Mouse (Mus musculus) splenic B cell, adult 2 months (primary cell): ENCODE measurements around the gene Hoxc4.

Experiments used
- DNase-seq: peaks from one replicate; pipeline ENCODE4 v3.0.0-alpha.2; 2011; ENCODE audit warnings: low read depth, low spot score
- H3K27me3 ChIP-seq: 2 replicates; pipeline ENCODE4 v1.6.1; 2012; ENCODE audit warnings: mild to moderate bottlenecking, low read length, moderate library complexity, mixed read lengths; ENCODE audit not compliant: control insufficient read depth, poor library complexity, insufficient read depth, severe bottlenecking
- H3K36me3 ChIP-seq: 2 replicates; pipeline ENCODE4 v1.6.1; 2012; ENCODE audit warnings: mild to moderate bottlenecking, low read length, moderate library complexity, mixed read lengths; ENCODE audit not compliant: control insufficient read depth, poor library complexity, insufficient read depth, severe bottlenecking

Gene Hoxc4

DNA sequence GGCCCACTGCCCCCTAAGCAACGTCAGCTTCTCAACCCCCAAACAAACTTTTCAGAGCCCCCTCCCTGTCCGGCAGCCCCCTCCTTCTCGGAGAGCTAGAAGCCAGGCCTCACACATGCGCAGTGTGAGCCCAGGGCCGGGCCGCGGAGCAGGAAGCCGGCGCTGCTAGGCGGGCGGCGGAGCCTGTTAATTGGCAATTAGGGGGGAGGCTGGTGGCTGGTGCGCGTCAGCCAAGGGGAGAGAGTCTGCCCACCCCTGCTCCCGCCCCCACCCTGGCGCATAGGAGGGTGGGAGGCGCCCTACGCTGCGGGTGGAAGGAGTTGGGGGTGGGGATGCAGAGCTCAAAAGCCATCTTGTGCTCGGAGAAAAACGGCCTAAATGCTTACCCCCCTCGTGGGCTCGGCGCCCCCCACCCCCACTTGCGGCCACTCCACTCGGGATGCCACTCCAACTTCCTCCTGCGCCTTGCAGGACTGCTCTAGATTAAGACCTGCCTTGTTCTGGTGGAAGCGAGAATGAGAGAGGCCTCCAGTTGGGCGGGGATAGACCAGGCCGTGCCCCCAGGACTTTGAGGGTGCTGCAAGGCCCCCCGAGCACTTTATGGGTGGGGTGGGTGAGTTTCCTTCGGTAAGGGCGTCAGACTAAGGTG is 19.4 kb upstream of the Hoxc4 start:
- peaks cover 3% of the 10 kb centered on the region for H3K27me3 ChIP-seq
- no peaks in the 10 kb centered on the region for H3K36me3 ChIP-seq
- peak; percentile 55 for DNase-seq

DNA sequence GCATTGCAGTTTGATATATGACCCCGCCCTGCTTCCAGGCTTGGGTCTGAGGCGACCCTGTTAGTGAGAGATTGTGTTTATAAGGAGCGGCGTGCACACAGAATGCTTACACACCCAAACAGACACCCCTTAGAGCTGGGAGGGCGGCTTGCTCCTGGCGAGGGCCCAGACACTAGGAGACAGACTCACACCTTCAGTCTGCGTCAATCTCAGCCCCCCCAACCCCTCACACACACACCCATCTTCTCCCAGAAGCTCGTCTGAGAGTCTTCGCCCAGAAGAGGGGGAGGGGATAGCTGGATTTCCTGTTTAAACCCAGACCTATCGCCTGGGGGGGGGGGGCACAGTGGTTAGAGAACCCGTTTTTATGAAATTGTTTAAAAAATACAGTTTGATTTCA is 18.8 kb upstream of the Hoxc4 start:
- H3K27me3 ChIP-seq, result peaks cover 3% of the 10 kb centered on the region
- H3K36me3 ChIP-seq, result no peaks in the 10 kb centered on the region
- no peak for DNase-seq

DNA sequence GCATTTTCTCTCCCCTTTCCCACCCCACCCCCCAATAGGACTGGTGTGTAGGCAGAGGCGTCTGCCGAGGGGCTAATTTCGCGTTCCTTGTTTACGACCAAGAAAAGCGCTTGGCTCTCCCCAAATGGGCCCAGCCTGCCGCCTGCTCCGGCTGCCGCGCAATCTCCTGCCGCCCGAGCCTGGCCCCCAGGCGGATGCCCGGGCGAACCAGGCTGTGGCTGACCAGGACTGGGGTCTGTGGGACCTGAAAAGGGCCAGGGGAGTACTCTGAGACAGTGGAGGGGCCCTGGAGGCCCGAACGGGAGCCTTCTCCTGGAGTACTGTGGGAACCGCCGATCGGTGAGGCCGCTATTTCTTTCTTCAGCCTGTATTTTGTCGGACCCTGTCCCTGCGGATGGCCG is 18.2 kb upstream of the Hoxc4 start:
- no peak for DNase-seq
- Histone ChIP-seq H3K36me3 (no peaks in the 10 kb centered on the region), H3K27me3 (peaks cover 3% of the 10 kb centered on the region)

DNA sequence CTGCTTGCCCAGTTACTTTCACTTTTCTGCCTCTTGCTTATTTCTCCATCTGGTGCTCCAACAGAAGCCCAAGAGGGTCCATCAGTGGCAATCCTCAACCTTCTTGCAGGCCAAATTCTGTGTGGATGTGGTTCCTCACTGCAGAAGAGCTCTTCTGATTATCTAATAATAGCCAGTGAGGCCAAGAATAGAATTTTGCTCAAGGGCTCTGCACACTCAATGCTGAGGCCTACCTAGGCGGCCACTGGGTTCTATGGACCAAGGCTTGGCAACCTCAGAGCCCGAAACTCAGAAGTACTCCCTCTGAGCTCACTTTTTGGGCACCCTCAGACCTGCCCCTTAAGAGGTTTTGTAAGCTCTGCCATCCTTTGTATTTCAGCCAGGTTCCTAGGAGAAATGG is 17.4 kb upstream of the Hoxc4 start:
- H3K27me3 ChIP-seq, result no peaks in the 10 kb centered on the region; the same call in 1 of the 2 replicates

DNA sequence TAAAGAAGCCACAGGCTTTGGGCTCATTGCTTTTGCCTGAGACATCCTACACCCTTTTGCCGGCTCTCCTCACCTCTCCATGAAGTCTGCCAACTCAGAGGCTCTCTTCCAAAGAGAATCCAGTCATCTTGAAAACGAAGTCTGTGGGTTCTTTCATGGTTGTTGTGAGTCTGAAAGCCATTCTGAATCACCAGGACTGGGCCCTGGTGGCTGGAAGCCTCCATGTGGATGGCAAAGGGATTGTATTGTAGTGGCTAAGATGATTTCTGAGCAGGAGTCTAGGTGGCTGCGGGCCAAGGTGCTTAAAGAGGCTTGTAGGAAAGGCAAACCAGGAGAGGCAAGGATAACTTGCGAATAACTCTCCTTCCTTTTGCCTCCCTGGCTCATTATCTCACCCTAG is 16.6 kb upstream of the Hoxc4 start:
- Histone ChIP-seq H3K36me3 (no peaks in the 10 kb centered on the region), H3K27me3 (no peaks in the 10 kb centered on the region; the same call in 1 of the 2 replicates)
- no peak for DNase-seq

More for the DNA sequence above, 17.4 kb upstream of the Hoxc4 start:
- no peaks in the 10 kb centered on the region for H3K36me3 ChIP-seq
- no peak for DNase-seq

DNA sequence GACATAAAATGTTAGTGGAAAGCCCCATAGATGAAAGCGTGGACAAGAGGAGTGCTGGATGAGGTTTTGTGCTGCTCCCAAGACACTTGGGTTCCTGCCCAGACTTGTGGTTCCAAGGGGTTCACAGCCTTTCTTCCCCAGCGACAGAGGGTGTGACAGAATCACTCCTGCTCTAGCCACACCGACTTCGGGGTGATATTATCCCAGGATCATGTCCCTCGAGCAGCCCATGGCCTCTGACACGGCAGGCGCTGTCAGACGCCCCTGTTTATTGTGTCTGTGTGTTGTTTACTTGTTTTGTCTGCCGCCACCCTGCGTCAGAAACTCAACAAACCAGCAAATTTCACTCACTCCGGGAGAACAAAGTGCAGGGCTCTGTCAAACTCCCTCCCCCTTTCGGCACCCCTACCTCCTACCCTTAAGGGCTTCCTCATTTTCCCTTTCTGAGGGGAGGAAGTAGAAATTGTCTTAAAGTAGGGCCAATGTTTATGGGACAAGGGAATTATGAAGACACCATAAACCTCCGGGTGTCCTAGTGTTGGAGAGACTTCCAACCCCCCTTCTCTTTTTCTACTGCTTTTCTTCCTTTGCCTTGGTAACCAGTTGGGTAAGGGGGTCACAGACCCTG is 15.8 kb upstream of the Hoxc4 start:
- H3K36me3 ChIP-seq, result no peaks in the 10 kb centered on the region
- H3K27me3 ChIP-seq, result no peaks in the 10 kb centered on the region
- DNase-seq, result no peak

DNA sequence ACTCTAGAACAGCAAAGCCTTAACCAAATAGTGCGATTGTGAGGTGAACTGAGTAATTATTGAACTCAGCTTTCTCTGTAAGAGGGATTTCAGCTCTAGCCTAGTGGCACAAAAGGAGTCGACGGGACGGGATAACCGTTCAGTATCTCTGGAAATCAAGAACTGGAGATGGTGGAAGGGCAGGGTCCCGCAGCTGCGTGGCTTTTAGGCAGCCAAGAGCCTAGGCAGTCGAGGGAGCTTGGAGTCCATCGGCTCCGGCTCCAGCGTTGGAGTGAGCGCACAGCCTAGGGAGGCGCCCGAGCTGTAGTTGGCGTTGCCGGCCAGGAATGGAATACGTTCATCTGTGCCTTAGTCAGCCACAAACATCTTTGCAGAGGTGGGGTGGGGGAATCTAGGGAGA is 13.4 kb upstream of the Hoxc4 start:
- no peak for DNase-seq
- no peaks in the 10 kb centered on the region for H3K36me3 ChIP-seq
- H3K27me3 ChIP-seq, result no peaks in the 10 kb centered on the region

DNA sequence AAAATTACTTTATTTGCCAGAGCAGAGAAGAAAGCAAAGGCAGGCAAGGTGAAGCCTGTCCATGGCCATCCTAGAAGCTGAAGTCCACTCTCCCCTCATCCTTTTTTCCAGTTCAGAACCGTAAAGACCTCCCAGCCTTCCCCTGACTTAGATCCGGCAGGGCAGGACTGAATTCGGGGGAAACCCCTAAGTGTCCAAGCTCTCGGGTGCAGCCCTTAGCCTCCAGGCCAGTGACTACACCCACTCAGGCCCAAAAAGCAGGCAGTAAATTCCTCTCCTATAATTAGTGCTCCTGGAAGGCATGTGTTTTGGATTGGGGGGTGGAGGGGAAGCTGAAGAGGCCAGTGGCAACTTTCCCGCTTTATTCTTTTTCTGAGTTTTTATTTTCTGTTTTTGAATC is 12.9 kb upstream of the Hoxc4 start:
- Histone ChIP-seq H3K27me3 (no peaks in the 10 kb centered on the region), H3K36me3 (no peaks in the 10 kb centered on the region)
- no peak for DNase-seq

DNA sequence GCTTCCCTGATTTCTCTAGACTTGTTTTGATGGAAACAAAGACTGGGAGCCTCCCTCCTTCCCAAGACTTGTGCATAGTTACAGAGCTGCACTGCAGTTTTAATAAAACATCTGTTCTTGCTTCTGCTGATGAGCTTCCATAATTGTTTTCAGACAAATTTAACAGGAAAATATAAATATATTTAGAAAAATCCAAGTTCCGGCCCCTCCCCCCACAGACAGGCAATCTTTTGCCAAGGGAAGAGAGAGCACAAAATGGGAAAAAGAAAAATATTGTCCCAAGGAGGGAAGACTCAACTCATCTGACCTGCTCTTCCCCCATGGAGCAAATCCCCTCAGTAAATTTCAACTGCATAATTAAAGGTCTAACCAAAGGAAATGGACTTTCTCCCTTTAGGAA is 12.4 kb upstream of the Hoxc4 start:
- H3K36me3 ChIP-seq, result no peaks in the 10 kb centered on the region
- no peaks in the 10 kb centered on the region for H3K27me3 ChIP-seq
- DNase-seq, result no peak

DNA sequence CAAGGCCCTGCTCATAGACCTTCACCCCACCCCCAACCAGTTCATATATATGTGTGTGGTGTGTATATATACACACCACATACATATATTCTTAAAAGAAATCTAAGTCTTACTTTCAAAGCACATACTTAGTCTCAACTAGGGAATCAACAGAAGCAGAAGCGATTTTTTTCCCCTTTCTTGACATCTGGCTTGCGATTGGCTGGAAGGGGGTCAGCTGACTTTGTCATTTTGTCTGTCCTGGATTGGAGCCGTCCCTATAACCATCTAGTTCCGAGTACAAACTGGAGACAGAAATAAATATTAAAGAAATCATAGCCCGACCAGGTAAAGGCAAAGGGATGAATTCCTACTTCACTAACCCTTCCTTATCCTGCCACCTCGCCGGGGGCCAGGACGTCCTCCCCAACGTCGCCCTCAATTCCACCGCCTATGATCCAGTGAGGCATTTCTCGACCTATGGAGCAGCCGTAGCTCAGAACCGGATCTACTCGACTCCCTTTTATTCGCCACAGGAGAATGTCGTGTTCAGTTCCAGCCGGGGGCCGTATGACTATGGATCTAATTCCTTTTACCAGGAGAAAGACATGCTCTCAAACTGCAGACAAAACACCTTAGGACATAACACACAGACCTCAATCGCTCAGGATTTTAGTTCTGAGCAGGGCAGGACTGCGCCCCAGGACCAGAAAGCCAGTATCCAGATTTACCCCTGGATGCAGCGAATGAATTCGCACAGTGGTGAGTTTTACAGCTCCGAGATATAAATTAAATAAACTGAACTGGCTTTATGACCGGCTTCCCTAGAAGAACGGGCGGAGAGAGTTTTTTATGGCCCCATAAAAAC is 9.2 kb upstream of the Hoxc4 start:
- no peaks in the 10 kb centered on the region for H3K27me3 ChIP-seq
- no peak for DNase-seq

DNA sequence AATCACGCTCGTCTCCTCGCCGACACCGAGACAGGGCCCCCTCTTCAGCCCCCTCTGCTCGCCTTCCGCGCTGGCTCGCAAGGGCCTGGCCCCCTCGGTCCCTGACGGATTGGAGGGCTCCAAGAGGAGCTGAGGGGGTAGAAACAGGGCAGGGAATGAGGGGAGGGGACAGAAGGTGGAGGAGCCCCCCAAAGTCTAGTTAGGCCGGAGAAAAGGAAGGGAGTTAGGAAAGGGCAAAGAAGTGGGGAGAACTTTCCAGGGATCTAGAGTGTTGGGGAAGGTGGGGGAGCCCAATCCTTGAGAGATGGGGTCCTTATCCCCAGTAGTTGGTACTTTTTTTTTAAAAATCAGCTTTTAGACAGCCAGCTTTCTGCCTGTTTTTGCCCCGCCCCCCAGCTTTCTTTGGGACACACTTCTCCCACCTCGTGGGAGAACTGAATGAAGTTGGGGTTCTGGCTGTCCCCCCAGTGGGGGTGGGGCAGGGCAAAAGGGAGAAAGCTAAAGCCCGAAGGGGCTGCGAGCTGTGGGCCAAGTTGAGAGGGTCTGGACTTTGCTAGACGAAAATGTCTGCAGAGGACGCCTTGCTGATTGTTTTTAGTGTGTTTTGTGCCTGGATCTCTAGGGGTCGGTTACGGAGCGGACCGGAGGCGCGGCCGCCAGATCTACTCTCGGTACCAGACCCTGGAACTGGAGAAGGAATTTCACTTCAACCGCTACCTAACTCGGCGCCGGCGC is 8.5 kb upstream of the Hoxc4 start:
- no peaks in the 10 kb centered on the region; the same call in 1 of the 2 replicates for H3K27me3 ChIP-seq
- no peak for DNase-seq
- no peaks in the 10 kb centered on the region for H3K36me3 ChIP-seq

More for the DNA sequence above, 9.2 kb upstream of the Hoxc4 start:
- no peaks in the 10 kb centered on the region for H3K36me3 ChIP-seq

DNA sequence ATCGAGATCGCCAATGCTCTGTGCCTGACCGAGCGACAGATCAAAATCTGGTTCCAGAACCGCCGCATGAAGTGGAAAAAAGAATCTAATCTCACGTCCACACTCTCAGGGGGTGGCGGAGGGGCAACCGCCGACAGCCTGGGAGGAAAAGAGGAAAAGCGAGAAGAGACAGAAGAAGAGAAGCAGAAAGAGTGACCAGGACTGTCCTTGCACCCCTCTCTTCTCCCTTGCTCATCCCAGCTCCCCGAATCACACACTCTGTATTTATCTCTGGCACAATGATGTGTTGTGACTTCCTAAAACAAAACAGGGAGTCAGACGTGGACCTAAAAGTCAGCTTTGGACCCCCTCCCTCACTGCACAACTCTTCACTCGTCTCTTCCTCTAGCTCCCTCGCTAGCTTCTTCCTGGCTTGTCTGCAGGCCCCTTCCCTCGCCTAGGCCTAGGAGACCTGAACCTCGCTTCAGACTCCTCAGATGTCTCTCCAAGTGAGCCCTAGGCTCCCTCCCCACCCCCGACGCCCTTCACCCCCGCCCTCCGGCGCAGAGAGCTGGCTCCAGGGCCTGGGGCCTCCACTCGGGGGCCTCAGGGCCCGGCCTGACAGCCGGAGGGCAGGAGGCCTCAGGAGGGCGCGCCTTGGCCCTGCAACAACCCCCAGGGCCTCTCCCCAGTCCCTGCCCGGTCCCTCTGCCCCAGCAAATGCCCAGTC is 7.7 kb upstream of the Hoxc4 start:
- no peaks in the 10 kb centered on the region; the same call in 1 of the 2 replicates for H3K27me3 ChIP-seq
- no peak for DNase-seq
- H3K36me3 ChIP-seq, result no peaks in the 10 kb centered on the region

DNA sequence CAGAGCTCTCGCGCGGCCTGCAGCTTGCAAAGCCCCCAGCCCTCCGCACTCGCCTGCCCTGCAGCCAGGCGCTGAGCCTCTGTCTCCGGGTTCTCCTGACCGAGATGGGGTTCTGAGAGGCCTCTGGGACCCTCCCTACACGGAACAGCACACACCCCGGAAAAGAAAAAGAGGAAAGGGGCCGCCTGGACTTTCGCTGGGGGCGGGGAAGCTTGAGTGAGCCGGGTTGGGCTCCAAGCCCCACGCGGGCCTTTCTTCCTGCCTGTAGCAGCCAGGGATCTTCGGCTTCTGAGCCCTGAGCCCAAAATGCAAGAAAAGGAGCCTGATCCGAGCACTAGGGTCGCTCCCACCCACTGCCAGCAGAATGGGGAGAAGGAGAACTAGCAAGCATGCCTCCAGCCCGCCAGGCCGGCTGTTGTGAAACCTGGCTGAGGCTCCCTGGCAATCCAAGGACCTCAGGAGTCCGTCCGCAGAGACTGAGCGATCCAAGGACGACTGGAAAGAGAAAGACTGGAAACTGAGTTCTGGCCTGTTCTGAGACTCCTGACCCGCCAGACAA is 6.7 kb upstream of the Hoxc4 start:
- H3K27me3 ChIP-seq, result no peaks in the 10 kb centered on the region; the same call in 1 of the 2 replicates
- H3K36me3 ChIP-seq, result no peaks in the 10 kb centered on the region
- no peak for DNase-seq
